Mouse (Mus musculus) lung, postnatal 36 days (tissue): ENCODE measurements around the gene Aldoart1.

ENCODE experiments used
- DNase-seq: peaks from one replicate; pipeline ENCODE4 v3.0.0; 2022; ENCODE audit warnings: mixed read lengths

Gene Aldoart1

GRCm38 (mm10) chr4:72852534-72852933 lies at the start of gene Aldoart1:
Gene Aldoart1, minus strand, starts transcription at chr4:72852634.
- DNase-seq = no peak

GRCm38 (mm10) chr4:72901566-72901965 lies 49.1 kb upstream of the Aldoart1 start:
- DNase-seq = no peak

GRCm38 (mm10) chr4:72865371-72866075 lies 13.1 kb upstream of the Aldoart1 start:
- no peak for DNase-seq

GRCm38 (mm10) chr4:72844276-72844675 lies 8.2 kb downstream of the Aldoart1 start:
- DNase-seq = no peak

GRCm38 (mm10) chr4:72843025-72843424 lies 9.4 kb downstream of the Aldoart1 start:
- no peak for DNase-seq

GRCm38 (mm10) chr4:72836430-72836829 lies 16.0 kb downstream of the Aldoart1 start:
- DNase-seq = no peak

GRCm38 (mm10) chr4:72835400-72835799 lies 17.0 kb downstream of the Aldoart1 start:
- no peak for DNase-seq

- DNase-seq = no peak
Measured at GRCm38 (mm10) chr4:72800816-72801215, 51.6 kb downstream of the Aldoart1 start.
